Mouse (Mus musculus) heart, embryonic 12.5 days (tissue): ENCODE measurements around the gene Igfbp7. TPM values are rescaled to one million over a fixed set of nuclear protein-coding genes. Genes with fewer than 3 reads are reported as not detected.

Source experiments
- ATAC-seq: fragments of 200-750 bp; cut with Nextera tagmentation; 2 replicates; pipeline ENCODE4 v1.8.0; 2017; ENCODE audit warnings: moderate TSS enrichment, moderate library complexity; ENCODE audit not compliant: insufficient number of reproducible peaks, low FRiP score
- H3K27ac ChIP-seq: fragments of 300-500 bp; sonication (generic); 2 replicates; pipeline ENCODE4 v1.5.1; 2016; ENCODE audit warnings: mild to moderate bottlenecking, moderate library complexity; ENCODE audit not compliant: poor library complexity, severe bottlenecking
- H3K27me3 ChIP-seq: fragments of 300-500 bp; sonication (generic); replicated peaks from 2 replicates; pipeline ENCODE4 v1.6.1; 2016; ENCODE audit warnings: mild to moderate bottlenecking, moderate library complexity
- H3K36me3 ChIP-seq: fragments of 300-500 bp; sonication (generic); 2 replicates; pipeline ENCODE4 v1.6.1; 2016; ENCODE audit warnings: mild to moderate bottlenecking, moderate library complexity
- H3K4me1 ChIP-seq: fragments of 300-500 bp; sonication (generic); replicated peaks from 2 replicates; pipeline ENCODE4 v1.6.1; 2016; ENCODE audit warnings: mild to moderate bottlenecking
- H3K4me2 ChIP-seq: fragments of 300-500 bp; sonication (generic); 2 replicates; pipeline ENCODE4 v1.6.1; 2016; ENCODE audit warnings: mild to moderate bottlenecking, moderate library complexity
- H3K4me3 ChIP-seq: fragments of 300-500 bp; sonication (generic); 2 replicates; pipeline ENCODE4 v1.5.1; 2016; ENCODE audit warnings: mild to moderate bottlenecking
- H3K9ac ChIP-seq: fragments of 300-500 bp; sonication (generic); 2 replicates; pipeline ENCODE4 v1.6.1; 2016; ENCODE audit warnings: mild to moderate bottlenecking, moderate library complexity
- H3K9me3 ChIP-seq: fragments of 300-500 bp; sonication (generic); replicated peaks from 2 replicates; pipeline ENCODE4 v1.6.1; 2016; ENCODE audit warnings: mild to moderate bottlenecking, moderate library complexity
- WGBS: fragments of 180-500 bp; shearing (Covaris S2); methylation state at CpG from one replicate; pipeline ENCODE4 v1.1.7; 2016; 5-methylcytosine and 5-hydroxymethylcytosine counted together
- polyA plus RNA-seq: library from polyadenylated mRNA; unstranded; fragments of >200 nt; fragmentation: Nextera tagmentation; extraction: Ambion mirVana; gene quantifications from 2 replicates; pipeline ENCODE4 v1.2.1, GENCODE M21; 2016

Gene Igfbp7
- polyA plus RNA-seq, 1 experiment from 2014 or later = 38.3 TPM

- no peak overlapping the region for H3K4me3 ChIP-seq
- ATAC-seq = no peak
- no peaks in the 10 kb centered on the region for H3K36me3 ChIP-seq
- no peak overlapping the region for H3K9ac ChIP-seq
- 67% methylated on average over 10 of the region's 10 CpGs for WGBS
- H3K27ac ChIP-seq = no peak overlapping the region
- peaks cover 36% of the 10 kb centered on the region for H3K27me3 ChIP-seq
- H3K4me1 ChIP-seq = peaks cover 32% of the 10 kb centered on the region
- no peaks in the 10 kb centered on the region for H3K9me3 ChIP-seq
- no peak overlapping the region for H3K4me2 ChIP-seq
Measured at GRCm38 (mm10) chr5:77404941-77405340, 2.9 kb downstream of the Igfbp7 start.

- H3K4me2 ChIP-seq = no peak overlapping the region
Measured at GRCm38 (mm10) chr5:77402901-77403300, 4.9 kb downstream of the Igfbp7 start.

GRCm38 (mm10) chr5:77402137-77402536 lies 5.7 kb downstream of the Igfbp7 start:
- peaks cover 46% of the 10 kb centered on the region for H3K27me3 ChIP-seq
- H3K4me3 ChIP-seq = no peak overlapping the region
- H3K36me3 ChIP-seq = no peaks in the 10 kb centered on the region
- H3K4me2 ChIP-seq = no peak overlapping the region
- no peak overlapping the region for H3K9ac ChIP-seq
- no peak for ATAC-seq
- 21% methylated on average over 5 of the region's 5 CpGs for WGBS
- H3K9me3 ChIP-seq = no peaks in the 10 kb centered on the region
- H3K27ac ChIP-seq = no peak overlapping the region
- peaks cover 45% of the 10 kb centered on the region for H3K4me1 ChIP-seq

More at GRCm38 (mm10) chr5:77402901-77403300, 4.9 kb downstream of the Igfbp7 start:
- ATAC-seq = peak; percentile 42; the same call in 1 of the 2 replicates
- Histone ChIP-seq H3K27ac (no peak overlapping the region), H3K9ac (no peak overlapping the region), H3K4me3 (no peak overlapping the region), H3K4me1 (peaks cover 43% of the 10 kb centered on the region), H3K36me3 (no peaks in the 10 kb centered on the region), H3K9me3 (no peaks in the 10 kb centered on the region), H3K27me3 (peaks cover 47% of the 10 kb centered on the region)
- 44% methylated on average over 5 of the region's 5 CpGs for WGBS

GRCm38 (mm10) chr5:77400823-77401222 lies 7.0 kb downstream of the Igfbp7 start:
- no peaks in the 10 kb centered on the region for H3K36me3 ChIP-seq
- peaks cover 47% of the 10 kb centered on the region for H3K4me1 ChIP-seq
- no peak overlapping the region for H3K4me2 ChIP-seq
- H3K9ac ChIP-seq = no peak overlapping the region
- WGBS = 59% methylated on average over 6 of the region's 6 CpGs
- no peak overlapping the region for H3K4me3 ChIP-seq
- no peak for ATAC-seq
- no peak overlapping the region for H3K27ac ChIP-seq
- H3K9me3 ChIP-seq = no peaks in the 10 kb centered on the region
- peaks cover 42% of the 10 kb centered on the region for H3K27me3 ChIP-seq

GRCm38 (mm10) chr5:77400151-77400550 lies 7.7 kb downstream of the Igfbp7 start:
- Histone ChIP-seq H3K4me3 (no peak overlapping the region), H3K4me2 (no peak overlapping the region), H3K4me1 (peaks cover 42% of the 10 kb centered on the region), H3K27ac (no peak overlapping the region), H3K9me3 (no peaks in the 10 kb centered on the region), H3K27me3 (peaks cover 38% of the 10 kb centered on the region), H3K36me3 (no peaks in the 10 kb centered on the region), H3K9ac (no peak overlapping the region)
- WGBS = 81% methylated on average over 7 of the region's 7 CpGs
- ATAC-seq = no peak; the same call in 1 of the 2 replicates

GRCm38 (mm10) chr5:77399076-77399475 lies 8.8 kb downstream of the Igfbp7 start:
- Histone ChIP-seq H3K27me3 (peaks cover 32% of the 10 kb centered on the region), H3K4me3 (no peak overlapping the region), H3K4me1 (peaks cover 46% of the 10 kb centered on the region), H3K36me3 (no peaks in the 10 kb centered on the region), H3K9me3 (no peaks in the 10 kb centered on the region), H3K27ac (no peak overlapping the region), H3K4me2 (no peak overlapping the region), H3K9ac (no peak overlapping the region)
- ATAC-seq = no peak
- 71% methylated on average over 4 of the region's 4 CpGs for WGBS

- Histone ChIP-seq H3K4me1 (peaks cover 45% of the 10 kb centered on the region), H3K27ac (no peak overlapping the region), H3K9ac (no peak overlapping the region), H3K27me3 (peaks cover 29% of the 10 kb centered on the region), H3K4me3 (no peak overlapping the region), H3K36me3 (no peaks in the 10 kb centered on the region), H3K4me2 (no peak overlapping the region), H3K9me3 (no peaks in the 10 kb centered on the region)
- WGBS = 66% methylated on average over 14 of the region's 14 CpGs
- ATAC-seq = no peak
Measured at GRCm38 (mm10) chr5:77398285-77399057, 9.4 kb downstream of the Igfbp7 start.

- WGBS = 63% methylated on average over 9 of the region's 9 CpGs
- Histone ChIP-seq H3K9me3 (no peaks in the 10 kb centered on the region), H3K4me3 (no peak overlapping the region), H3K36me3 (no peaks in the 10 kb centered on the region), H3K4me1 (peaks cover 22% of the 10 kb centered on the region), H3K9ac (no peak overlapping the region), H3K4me2 (no peak overlapping the region), H3K27me3 (peaks cover 19% of the 10 kb centered on the region), H3K27ac (no peak overlapping the region)
- no peak for ATAC-seq
Measured at GRCm38 (mm10) chr5:77393990-77394618, 13.7 kb downstream of the Igfbp7 start.

- no peaks in the 10 kb centered on the region for H3K9me3 ChIP-seq
- no peak overlapping the region for H3K4me3 ChIP-seq
- no peak for ATAC-seq
- WGBS = 84% methylated on average over 10 of the region's 10 CpGs
- H3K36me3 ChIP-seq = no peaks in the 10 kb centered on the region
- peaks cover 10% of the 10 kb centered on the region for H3K27me3 ChIP-seq
- H3K9ac ChIP-seq = no peak overlapping the region
- no peak overlapping the region for H3K4me2 ChIP-seq
- H3K27ac ChIP-seq = no peak overlapping the region
- H3K4me1 ChIP-seq = peaks cover 13% of the 10 kb centered on the region
Measured at GRCm38 (mm10) chr5:77393094-77393619, 14.7 kb downstream of the Igfbp7 start.

- 81% methylated on average over 2 of the region's 2 CpGs for WGBS
- H3K4me1 ChIP-seq = peaks cover 16% of the 10 kb centered on the region
- no peak overlapping the region for H3K27ac ChIP-seq
- no peak overlapping the region for H3K4me3 ChIP-seq
- no peaks in the 10 kb centered on the region for H3K9me3 ChIP-seq
- no peak for ATAC-seq
- no peaks in the 10 kb centered on the region for H3K36me3 ChIP-seq
- H3K27me3 ChIP-seq = no peaks in the 10 kb centered on the region
- no peak overlapping the region for H3K4me2 ChIP-seq
- H3K9ac ChIP-seq = no peak overlapping the region
Measured at GRCm38 (mm10) chr5:77390272-77390671, 17.6 kb downstream of the Igfbp7 start.

GRCm38 (mm10) chr5:77388359-77388758 lies 19.5 kb downstream of the Igfbp7 start:
- Histone ChIP-seq H3K36me3 (no peaks in the 10 kb centered on the region), H3K4me2 (no peak overlapping the region), H3K27ac (no peak overlapping the region), H3K4me1 (peaks cover 23% of the 10 kb centered on the region), H3K9ac (no peak overlapping the region), H3K9me3 (no peaks in the 10 kb centered on the region), H3K27me3 (no peaks in the 10 kb centered on the region), H3K4me3 (no peak overlapping the region)
- no peak for ATAC-seq
- 80% methylated on average over 6 of the region's 6 CpGs for WGBS
